Mouse (Mus musculus): ENCODE data around the gene Gm3532.
"Not testable (repeated sequence)": the region's sequence is repeated elsewhere in the genome, so short reads cannot be mapped to it uniquely, and the experiment has no call there.

- not testable (repeated sequence) for TF ChIP-seq ZNF384 (IDR thresholded peaks at IDR 0.05; ENCODE audit: low read depth, low read length); ZC3H11A (IDR thresholded peaks at IDR 0.05; ENCODE audit: borderline replicate concordance, low read depth, low read length); CHD2 (IDR thresholded peaks at IDR 0.05; ENCODE audit: low read depth, low read length)
Observed at GRCm38 (mm10) chr14:5538196-5538595, at the start of gene Gm3532.

All from ES-E14 (cell line).